Mouse (Mus musculus) cerebellum, adult 2 months (tissue): ENCODE results near the gene Spata9.

Source experiments
- CTCF ChIP-seq: fragments of 200-500 bp; IDR thresholded peaks from 2 replicates; pipeline ENCODE4 v1.5.1; 2011; ENCODE audit warnings: low read depth, mild to moderate bottlenecking, control low read depth, low read length, moderate library complexity, borderline replicate concordance; ENCODE audit not compliant: insufficient read depth
- POLR2A ChIP-seq: fragments of 200-500 bp; IDR thresholded peaks from 2 replicates; pipeline ENCODE4 v1.6.1; 2011; ENCODE audit warnings: low read length, control low read depth, borderline replicate concordance; ENCODE audit not compliant: insufficient read depth

- TF ChIP-seq CTCF (no peak), POLR2A (no peak)
These were observed 16.7 kb upstream of the Spata9 start for GRCm38 (mm10) chr13:75950295-75950694.
